Mouse (Mus musculus) forebrain, postnatal 0 days (tissue): ENCODE results near the gene Adcy3. TPM values are rescaled to one million over a fixed set of nuclear protein-coding genes. Genes with fewer than 3 reads are reported as not detected.
"Not testable (repeated sequence)": the region's sequence is repeated elsewhere in the genome, so short reads cannot be mapped to it uniquely, and the experiment has no call there.

Source experiments
- ATAC-seq: fragments of 200-750 bp; cut with Nextera tagmentation; 2 replicates; pipeline ENCODE4 v1.8.0; 2017; ENCODE audit warnings: mild to moderate bottlenecking, moderate library complexity
- DNase-seq: peaks from one replicate; pipeline ENCODE4 v3.0.0-alpha.2; 2015
- H3K27ac ChIP-seq: fragments of 300-500 bp; sonication (generic); 2 replicates; pipeline ENCODE4 v1.5.1; 2014; ENCODE audit warnings: low read depth, mild to moderate bottlenecking, antibody characterized with exemption, low read length, moderate library complexity, mixed read lengths
- H3K27me3 ChIP-seq: fragments of 300-500 bp; sonication (generic); 2 replicates; pipeline ENCODE4 v1.6.1; 2014; ENCODE audit warnings: mild to moderate bottlenecking, low read length, mixed read lengths; ENCODE audit not compliant: insufficient read depth
- H3K36me3 ChIP-seq: fragments of 300-500 bp; sonication (generic); 2 replicates; pipeline ENCODE4 v1.6.1; 2014; ENCODE audit warnings: mild to moderate bottlenecking, moderate library complexity; ENCODE audit not compliant: insufficient read depth
- H3K4me1 ChIP-seq: fragments of 300-500 bp; sonication (generic); 2 replicates; pipeline ENCODE4 v1.6.1; 2014; ENCODE audit warnings: antibody characterized with exemption; ENCODE audit not compliant: insufficient read depth
- H3K4me2 ChIP-seq: fragments of 300-500 bp; sonication (generic); 2 replicates; pipeline ENCODE4 v1.6.1; 2014; ENCODE audit warnings: low read depth, mild to moderate bottlenecking, moderate library complexity
- H3K4me3 ChIP-seq: fragments of 300-500 bp; sonication (generic); 2 replicates; pipeline ENCODE4 v1.5.1; 2014; ENCODE audit warnings: low read depth, low read length, mixed read lengths
- H3K9ac ChIP-seq: fragments of 300-500 bp; sonication (generic); 2 replicates; pipeline ENCODE4 v1.6.1; 2014; ENCODE audit warnings: mild to moderate bottlenecking
- H3K9me3 ChIP-seq: fragments of 300-500 bp; sonication (generic); 2 replicates; pipeline ENCODE4 v1.6.1; 2016; ENCODE audit warnings: low read length
- CTCF ChIP-seq: sonication (generic); IDR thresholded peaks from 2 replicates; pipeline ENCODE4 v1.5.1; 2016; ENCODE audit warnings: antibody characterized with exemption, control low read depth, low read depth
- WGBS: fragments of 180-500 bp; shearing (Covaris S2); extraction: QIAGEN DNeasy Blood & Tissue Kit; methylation state at CpG from one replicate; pipeline ENCODE4 v1.1.7; 2014; 5-methylcytosine and 5-hydroxymethylcytosine counted together
- polyA plus RNA-seq: library from polyadenylated mRNA; unstranded; fragments of >200 nt; fragmentation: Nextera tagmentation; extraction: Ambion mirVana; gene quantifications from 2 replicates; pipeline ENCODE4 v1.2.1, GENCODE M21; 2015
- total RNA-seq: library from RNA; depleted of rRNA; stranded (reverse); fragments of >200 nt; gene quantifications from 2 replicates; pipeline ENCODE4 v1.2.3, GENCODE M21; 2014; rRNA removed

The Adcy3 gene
- total and polyA plus RNA-seq, 2 experiments from 2014 or later = 10.2 to 29.7 TPM

GRCm38 (mm10) chr12:4237481-4237880 is 104.6 kb downstream of the Adcy3 start:
- H3K36me3 ChIP-seq = no peaks in the 10 kb centered on the region; the same call in 1 of the 2 replicates
- H3K9me3 ChIP-seq = no peaks in the 10 kb centered on the region
- H3K4me2 ChIP-seq = no peak overlapping the region
- no peak overlapping the region for H3K27ac ChIP-seq
- WGBS = 95% methylated on average over 15 of the region's 15 CpGs
- H3K4me3 ChIP-seq = no peak overlapping the region
- TF ChIP-seq CTCF = no peak
- no peak overlapping the region for H3K9ac ChIP-seq
- H3K4me1 ChIP-seq = peaks cover 3% of the 10 kb centered on the region
- DNase-seq (no peak), ATAC-seq (no peak)
- no peaks in the 10 kb centered on the region for H3K27me3 ChIP-seq

- not testable (repeated sequence) for ATAC-seq, H3K4me3 ChIP-seq, H3K27ac ChIP-seq, DNase-seq, H3K36me3 ChIP-seq, H3K27me3 ChIP-seq, H3K4me1 ChIP-seq, H3K9ac ChIP-seq, H3K9me3 ChIP-seq, H3K4me2 ChIP-seq
- WGBS = 89% methylated on average over 8 of the region's 8 CpGs
Observed at GRCm38 (mm10) chr12:4240281-4240680, 107.4 kb downstream of the Adcy3 start.

- H3K27me3 ChIP-seq = no peaks in the 10 kb centered on the region
Observed at GRCm38 (mm10) chr12:4243805-4244204, 110.9 kb downstream of the Adcy3 start.

GRCm38 (mm10) chr12:4245742-4246141 is 112.8 kb downstream of the Adcy3 start:
- Histone ChIP-seq H3K9ac (no peak overlapping the region), H3K36me3 (peaks cover 11% of the 10 kb centered on the region), H3K4me1 (no peaks in the 10 kb centered on the region), H3K27ac (no peak overlapping the region), H3K27me3 (no peaks in the 10 kb centered on the region), H3K9me3 (no peaks in the 10 kb centered on the region), H3K4me3 (no peak overlapping the region), H3K4me2 (no peak overlapping the region)
- ATAC-seq = peak; percentile 20; the same call in 1 of the 2 replicates
- no peak for DNase-seq
- WGBS = 88% methylated on average over 10 of the region's 10 CpGs
- no peak for TF ChIP-seq CTCF

More at GRCm38 (mm10) chr12:4243805-4244204, 110.9 kb downstream of the Adcy3 start:
- ATAC-seq (no peak), DNase-seq (no peak)
- H3K9ac ChIP-seq = no peak overlapping the region
- H3K9me3 ChIP-seq = no peaks in the 10 kb centered on the region
- no peak overlapping the region for H3K27ac ChIP-seq
- H3K4me2 ChIP-seq = no peak overlapping the region
- H3K36me3 ChIP-seq = peaks cover 7% of the 10 kb centered on the region; the same call in 1 of the 2 replicates
- no peaks in the 10 kb centered on the region for H3K4me1 ChIP-seq
- 84% methylated on average over 2 of the region's 2 CpGs for WGBS
- no peak overlapping the region for H3K4me3 ChIP-seq
- no peak for TF ChIP-seq CTCF

DNA sequence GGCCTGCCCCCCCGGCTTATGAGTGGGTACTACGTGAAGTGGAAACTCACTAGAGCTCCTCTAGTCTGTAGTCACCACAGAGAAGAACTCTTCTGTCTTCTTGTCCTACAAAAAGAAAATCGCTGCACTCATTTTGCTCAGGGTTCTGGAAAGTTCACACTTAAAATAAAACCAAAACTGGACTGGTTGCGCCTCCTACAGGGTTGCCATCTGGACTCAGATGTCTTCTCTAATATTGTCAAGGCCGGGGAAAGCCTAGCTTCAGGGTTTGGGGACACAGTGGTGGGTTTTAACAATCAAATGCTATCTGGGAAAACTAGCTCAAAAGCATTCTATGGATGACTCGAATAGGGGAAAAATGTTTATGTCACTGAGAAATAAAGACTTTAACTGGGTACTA is 116.9 kb downstream of the Adcy3 start:
- Histone ChIP-seq H3K36me3 (peaks cover 39% of the 10 kb centered on the region), H3K27ac (no peak overlapping the region), H3K4me2 (no peak overlapping the region), H3K9ac (no peak overlapping the region), H3K4me1 (no peaks in the 10 kb centered on the region), H3K4me3 (no peak overlapping the region), H3K27me3 (no peaks in the 10 kb centered on the region), H3K9me3 (no peaks in the 10 kb centered on the region)
- no peak for TF ChIP-seq CTCF
- ATAC-seq (no peak), DNase-seq (no peak)
- 89% methylated on average over 6 of the region's 6 CpGs for WGBS

GRCm38 (mm10) chr12:4252742-4253655 is 120.1 kb downstream of the Adcy3 start:
- Histone ChIP-seq H3K36me3 (peaks cover 46% of the 10 kb centered on the region), H3K27me3 (no peaks in the 10 kb centered on the region), H3K9me3 (no peaks in the 10 kb centered on the region), H3K4me1 (no peaks in the 10 kb centered on the region), H3K27ac (no peak overlapping the region), H3K4me2 (no peak overlapping the region), H3K4me3 (no peak overlapping the region), H3K9ac (no peak overlapping the region)
- WGBS = 95% methylated on average over 16 of the region's 16 CpGs
- ATAC-seq = no peak
- no peak for TF ChIP-seq CTCF
- DNase-seq = no peak

Other genes with a start within 250 kb of the Adcy3 start
- gene Pomc, start 178.2 kb upstream of the Adcy3 start, total RNA-seq = 3.9 and 6.7 TPM in 2 replicates
- 3.7 and 4.8 TPM in 2 replicates for gene Pomc, start 178.2 kb upstream of the Adcy3 start, polyA plus RNA-seq
- 65.7 and 86.6 TPM in 2 replicates for gene Efr3b, start 94.2 kb upstream of the Adcy3 start, total RNA-seq
- gene Efr3b, start 94.2 kb upstream of the Adcy3 start, polyA plus RNA-seq = 16.5 and 25.5 TPM in 2 replicates
- 33.8 and 37.4 TPM in 2 replicates for gene Dnajc27, start 50.5 kb upstream of the Adcy3 start, total RNA-seq
- gene Dnajc27, start 50.5 kb upstream of the Adcy3 start, polyA plus RNA-seq = 13.1 and 19.2 TPM in 2 replicates
- gene Ptrhd1, start 100.9 kb downstream of the Adcy3 start, total RNA-seq = 5.6 and 8.4 TPM in 2 replicates
- 9.0 TPM in 2 replicates for gene Ptrhd1, start 100.9 kb downstream of the Adcy3 start, polyA plus RNA-seq
- 5.2 and 6.7 TPM in 2 replicates for gene Cenpo, start 101.2 kb downstream of the Adcy3 start, total RNA-seq
- gene Cenpo, start 101.2 kb downstream of the Adcy3 start, polyA plus RNA-seq = 4.2 and 4.9 TPM in 2 replicates